Mouse (Mus musculus) heart, adult 2 months (tissue): ENCODE data around the gene Romo1.

ENCODE experiments used
- CTCF ChIP-seq: fragments of 200-600 bp; IDR thresholded peaks from 2 replicates; pipeline ENCODE4 v1.8.1; 2022; ENCODE audit warnings: antibody characterized with exemption, mild to moderate bottlenecking, moderate library complexity
- POLR2A ChIP-seq: fragments of 200-500 bp; IDR thresholded peaks from 2 replicates; pipeline ENCODE4 v1.6.1; 2011; ENCODE audit warnings: mild to moderate bottlenecking, low read depth, low read length, control low read depth; ENCODE audit not compliant: insufficient read depth

GRCm38 (mm10) chr2:156165478-156165877 is 21.6 kb downstream of the Romo1 start:
- no peak for TF ChIP-seq CTCF
- no peak for TF ChIP-seq POLR2A
